ENCODE assay signal across 11 mouse cellular contexts in the genomic region with DNA sequence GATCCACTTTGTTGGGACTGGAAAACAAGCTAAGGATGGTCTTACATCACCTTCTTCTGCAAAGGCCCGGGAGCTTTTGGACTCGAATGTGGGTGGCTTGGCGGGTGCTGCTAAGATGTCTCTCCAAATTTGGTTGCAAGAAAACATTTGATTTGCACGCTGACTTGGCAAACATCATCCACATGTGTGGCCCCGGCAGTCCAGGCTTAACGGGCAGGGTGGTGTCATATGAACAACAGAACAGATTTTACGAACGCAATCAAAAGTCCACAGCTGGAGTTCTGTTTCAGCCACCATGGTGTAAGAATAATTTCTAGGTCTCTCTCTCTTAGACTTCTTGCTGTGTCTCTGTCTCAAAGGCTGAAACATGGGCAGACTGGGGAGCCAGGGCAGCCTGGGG. TPM values are rescaled to one million over a fixed set of nuclear protein-coding genes. Genes with fewer than 3 reads are reported as not detected.
DNase-seq lines count a peak whose midpoint lies in the region; ATAC-seq lines count a peak whose summit lies in the region.
"Had no signal": no experiment of that assay in that cellular context is flagged by ENCODE, and none has a peak within 500 bp of the region (broad histone marks: within the 10 kb centered on the region; RNA-seq: fewer than 3 reads in every experiment).

No protein-coding gene starts in this region.

- H3K9ac ChIP-seq in forebrain, embryonic 15.5 days (replicated peaks) = no peak overlapping the region
- no peak overlapping the region for H3K9ac ChIP-seq in forebrain, embryonic 11.5 days (ENCODE audit: low read length)
- H3K9ac ChIP-seq in embryonic facial prominence, embryonic 13.5 days = no peak overlapping the region
- H3K9ac ChIP-seq in heart, embryonic 14.5 days (ENCODE audit: low read length) = no peak overlapping the region
- H3K9ac ChIP-seq in hindbrain, embryonic 16.5 days (ENCODE audit: low read depth, low read length) = no peak overlapping the region
- H3K9ac ChIP-seq: liver, embryonic 15.5 days; neural tube, embryonic 12.5 days had no signal

- WGBS in forebrain, embryonic 15.5 days = 44% methylated on average over 8 of the region's 8 CpGs
- WGBS in forebrain, embryonic 11.5 days = 75% methylated on average over 8 of the region's 8 CpGs
- WGBS in embryonic facial prominence, embryonic 13.5 days = 19% methylated on average over 8 of the region's 8 CpGs
- 76% methylated on average over 8 of the region's 8 CpGs for WGBS in heart, embryonic 14.5 days
- 46% methylated on average over 8 of the region's 8 CpGs for WGBS in hindbrain, embryonic 16.5 days

- H3K27me3 ChIP-seq in forebrain, embryonic 15.5 days = no peaks in the 10 kb centered on the region
- H3K27me3 ChIP-seq in forebrain, embryonic 11.5 days (ENCODE audit: control insufficient read depth, insufficient read depth, low read length) = no peaks in the 10 kb centered on the region
- H3K27me3 ChIP-seq in embryonic facial prominence, embryonic 13.5 days = no peaks in the 10 kb centered on the region
- no peaks in the 10 kb centered on the region for H3K27me3 ChIP-seq in heart, embryonic 14.5 days (ENCODE audit: control insufficient read depth, insufficient read depth, low read length)
- H3K27me3 ChIP-seq in hindbrain, embryonic 16.5 days (replicated peaks; ENCODE audit: control insufficient read depth, insufficient read depth, low read length) = no peaks in the 10 kb centered on the region
- H3K27me3 ChIP-seq: liver, embryonic 15.5 days; neural tube, embryonic 12.5 days had no signal

- H3K4me2 ChIP-seq in forebrain, embryonic 15.5 days (replicated peaks) = no peak overlapping the region
- H3K4me2 ChIP-seq in forebrain, embryonic 11.5 days (ENCODE audit: low read depth, low read length, severe bottlenecking) = no peak overlapping the region
- peak overlapping the region; percentile 45 for H3K4me2 ChIP-seq in embryonic facial prominence, embryonic 13.5 days
- 0 out of 2 replicates have a peak overlapping the region, but pooled peaks have one; percentile 12 for H3K4me2 ChIP-seq in heart, embryonic 14.5 days (ENCODE audit: low read length)
- H3K4me2 ChIP-seq in hindbrain, embryonic 16.5 days (ENCODE audit: low read length) = no peak overlapping the region
- H3K4me2 ChIP-seq: liver, embryonic 15.5 days; neural tube, embryonic 12.5 days had no signal

- DNase-seq in forebrain, embryonic 11.5 days (ENCODE audit: low spot score) = no peak
- DNase-seq in lung, postnatal 10 days = peak; percentile 68
- no peak for DNase-seq in cerebellum, adult 18-20 months
- DNase-seq: thymus, postnatal 25 days had no signal

- no peaks in the 10 kb centered on the region for H3K36me3 ChIP-seq in forebrain, embryonic 15.5 days
- no peaks in the 10 kb centered on the region for H3K36me3 ChIP-seq in forebrain, embryonic 11.5 days (ENCODE audit: control insufficient read depth, insufficient read depth, low read length)
- H3K36me3 ChIP-seq in embryonic facial prominence, embryonic 13.5 days = no peaks in the 10 kb centered on the region
- no peaks in the 10 kb centered on the region for H3K36me3 ChIP-seq in heart, embryonic 14.5 days (ENCODE audit: control insufficient read depth, insufficient read depth, low read length)
- H3K36me3 ChIP-seq in hindbrain, embryonic 16.5 days (ENCODE audit: control insufficient read depth, insufficient read depth, low read length) = no peaks in the 10 kb centered on the region
- H3K36me3 ChIP-seq: liver, embryonic 15.5 days; neural tube, embryonic 12.5 days had no signal

- H3K4me1 ChIP-seq in forebrain, embryonic 15.5 days = peaks cover 33% of the 10 kb centered on the region
- H3K4me1 ChIP-seq in forebrain, embryonic 11.5 days (replicated peaks; ENCODE audit: control insufficient read depth, insufficient read depth, low read length) = no peaks in the 10 kb centered on the region; the same call in 1 of the 2 replicates
- peaks cover 58% of the 10 kb centered on the region for H3K4me1 ChIP-seq in embryonic facial prominence, embryonic 13.5 days
- peaks cover 18 to 24% of the 10 kb centered on the region in 2 experiments for H3K4me1 ChIP-seq in heart, embryonic 14.5 days (ENCODE audit: control insufficient read depth in 2 of 2, insufficient read depth in 2 of 2, low read length in 2 of 2)
- H3K4me1 ChIP-seq in hindbrain, embryonic 16.5 days (ENCODE audit: control insufficient read depth, insufficient read depth, low read depth, low read length) = no peaks in the 10 kb centered on the region; the same call in 1 of the 2 replicates
- H3K4me1 ChIP-seq: liver, embryonic 15.5 days had no signal

- no peaks in the 10 kb centered on the region for H3K9me3 ChIP-seq in forebrain, embryonic 15.5 days
- H3K9me3 ChIP-seq in forebrain, embryonic 11.5 days (ENCODE audit: control insufficient read depth, low read length) = no peaks in the 10 kb centered on the region
- H3K9me3 ChIP-seq in embryonic facial prominence, embryonic 13.5 days = no peaks in the 10 kb centered on the region
- H3K9me3 ChIP-seq in heart, embryonic 14.5 days (ENCODE audit: control insufficient read depth, low read length) = no peaks in the 10 kb centered on the region
- no peaks in the 10 kb centered on the region for H3K9me3 ChIP-seq in hindbrain, embryonic 16.5 days (ENCODE audit: control insufficient read depth, low read length)
- H3K9me3 ChIP-seq: liver, embryonic 15.5 days; neural tube, embryonic 12.5 days had no signal

- ATAC-seq in forebrain, embryonic 15.5 days (replicated peaks) = 0 out of 2 replicates have a peak, but pooled peaks have one; percentile 12
- ATAC-seq in forebrain, embryonic 11.5 days (replicated peaks; ENCODE audit: low FRiP score) = no peak
- ATAC-seq in embryonic facial prominence, embryonic 13.5 days (ENCODE audit: insufficient number of reproducible peaks, insufficient read depth, low FRiP score, low TSS enrichment, low read depth) = no peak
- ATAC-seq in heart, embryonic 14.5 days (ENCODE audit: insufficient number of reproducible peaks, insufficient read depth, low FRiP score, low read depth) = no peak
- no peak for ATAC-seq in megakaryocyte-erythroid progenitor cell, adult 5-6 weeks (replicated peaks; ENCODE audit: low FRiP score, low TSS enrichment, poor library complexity, severe bottlenecking)
- ATAC-seq in hindbrain, embryonic 16.5 days = no peak

- H3K4me3 ChIP-seq in forebrain, embryonic 15.5 days = no peak overlapping the region
- H3K4me3 ChIP-seq in forebrain, embryonic 11.5 days (ENCODE audit: low read depth, low read length) = no peak overlapping the region
- H3K4me3 ChIP-seq in embryonic facial prominence, embryonic 13.5 days = no peak overlapping the region
- no peak overlapping the region for H3K4me3 ChIP-seq in heart, embryonic 14.5 days (ENCODE audit: control insufficient read depth in 1 of 2, insufficient read depth in 1 of 2, low read depth in 1 of 2, low read length in 2 of 2)
- H3K4me3 ChIP-seq in hindbrain, embryonic 16.5 days (ENCODE audit: low read length) = no peak overlapping the region
- H3K4me3 ChIP-seq: liver, embryonic 15.5 days; neural tube, embryonic 12.5 days had no signal

- peak overlapping the region; percentile 40; the same call in 1 of the 2 replicates for H3K27ac ChIP-seq in forebrain, embryonic 15.5 days (replicated peaks)
- H3K27ac ChIP-seq in forebrain, embryonic 11.5 days (ENCODE audit: low read depth, low read length) = no peak overlapping the region
- peak overlapping the region; percentile 90 for H3K27ac ChIP-seq in embryonic facial prominence, embryonic 13.5 days
- peak overlapping the region; percentile 51 to 83 for H3K27ac ChIP-seq in heart, embryonic 14.5 days (replicated peaks in 1 of 2; ENCODE audit: control insufficient read depth in 1 of 2, insufficient read depth in 1 of 2, low read depth in 2 of 2, low read length in 2 of 2)
- H3K27ac ChIP-seq in hindbrain, embryonic 16.5 days (ENCODE audit: low read depth, low read length) = no peak overlapping the region
- H3K27ac ChIP-seq: liver, embryonic 15.5 days; neural tube, embryonic 12.5 days had no signal

RNA-seq across cellular contexts. Expression of gene Kcne4, which starts 3.6 kb away (rescaled TPM):
- 1.3 and 1.4 TPM in 2 replicates for polyA plus RNA-seq in forebrain, embryonic 15.5 days (2015; fragmentation: Nextera tagmentation; extraction: Ambion mirVana)
- polyA plus RNA-seq in forebrain, embryonic 11.5 days (2014; fragmentation: Nextera tagmentation; extraction: Ambion mirVana) = 0.52 and 0.75 TPM in 2 replicates
- polyA plus RNA-seq in embryonic facial prominence, embryonic 13.5 days (2015; fragmentation: Nextera tagmentation; extraction: Ambion mirVana) = 16.8 and 19.3 TPM in 2 replicates
- polyA plus RNA-seq in heart, embryonic 14.5 days (2014; fragmentation: Nextera tagmentation; extraction: Ambion mirVana) = 3.3 and 4.2 TPM in 2 replicates
- total RNA-seq in megakaryocyte-erythroid progenitor cell, adult 5-6 weeks (2014; fragmentation: Nextera tagmentation) = not detected in 2 replicates
- total RNA-seq in megakaryocyte-erythroid progenitor cell, adult 5-6 weeks (2017) = not detected in 2 replicates
- 1.8 and 1.9 TPM in 2 replicates for polyA plus RNA-seq in hindbrain, embryonic 16.5 days (2015; fragmentation: Nextera tagmentation; extraction: Ambion mirVana)

Comparison
In these comparisons a context has a peak if more than half of its experiments do, and no peak if none do; other contexts are left out.
1. H3K27ac ChIP-seq: peak in forebrain, embryonic 15.5 days (single experiment), embryonic facial prominence, embryonic 13.5 days (single experiment) and heart, embryonic 14.5 days (2 of 2); none in forebrain, embryonic 11.5 days (single experiment) and hindbrain, embryonic 16.5 days (single experiment).
2. H3K4me2 ChIP-seq: peak in embryonic facial prominence, embryonic 13.5 days (single experiment) and heart, embryonic 14.5 days (single experiment); none in forebrain, embryonic 15.5 days (single experiment), forebrain, embryonic 11.5 days (single experiment) and hindbrain, embryonic 16.5 days (single experiment).